Mouse (Mus musculus): ENCODE measurements around the gene Babam2.

DNA sequence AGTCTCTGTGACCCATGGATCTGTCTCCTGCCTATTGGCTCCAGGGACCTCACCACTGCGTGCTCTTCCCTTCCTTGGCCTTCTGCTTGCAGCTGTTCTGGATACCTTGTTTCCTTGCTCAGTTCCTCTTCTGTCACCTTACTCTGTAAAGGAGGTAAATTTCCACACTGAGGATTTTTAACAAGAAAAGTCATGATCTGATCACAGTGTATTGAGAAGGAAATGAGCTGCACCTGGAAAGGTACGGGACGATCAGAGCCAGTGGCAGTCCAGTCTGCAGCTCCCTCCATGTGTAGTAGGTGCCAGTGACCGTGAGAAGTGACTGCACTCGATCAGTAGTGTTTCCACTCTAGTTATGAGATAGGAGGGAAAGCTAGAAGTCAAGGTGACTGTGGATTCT is 129.8 kb downstream of the Babam2 start:
- TF ChIP-seq CTCF (IDR thresholded peaks at IDR 0.05; ENCODE audit: low read depth), result no peak
- TF ChIP-seq EP300 (IDR thresholded peaks at IDR 0.05; ENCODE audit: low read depth), result no peak
